Mouse (Mus musculus) liver, embryonic 16.5 days (tissue): Measurements from ENCODE around the gene Sobp. TPM values are rescaled to one million over a fixed set of nuclear protein-coding genes. Genes with fewer than 3 reads are reported as not detected.

Source experiments
- ATAC-seq: fragments of 200-750 bp; cut with Nextera tagmentation; 2 replicates; pipeline ENCODE4 v1.8.0; 2017; ENCODE audit warnings: low read depth, mild to moderate bottlenecking, moderate number of reproducible peaks, moderate library complexity
- H3K27ac ChIP-seq: fragments of 300-500 bp; sonication (generic); 2 replicates; pipeline ENCODE4 v1.5.1; 2014; ENCODE audit warnings: mild to moderate bottlenecking, low read length
- H3K27me3 ChIP-seq: fragments of 300-500 bp; sonication (generic); 2 replicates; pipeline ENCODE4 v1.6.1; 2014; ENCODE audit warnings: low read depth, low read length, mixed read lengths; ENCODE audit not compliant: control insufficient read depth, insufficient read depth
- H3K36me3 ChIP-seq: fragments of 300-500 bp; sonication (generic); 2 replicates; pipeline ENCODE4 v1.6.1; 2014; ENCODE audit warnings: mild to moderate bottlenecking; ENCODE audit not compliant: control insufficient read depth, insufficient read depth
- H3K4me1 ChIP-seq: fragments of 300-500 bp; sonication (generic); 2 replicates; pipeline ENCODE4 v1.6.1; 2014; ENCODE audit warnings: low read depth, low read length, mixed read lengths; ENCODE audit not compliant: control insufficient read depth
- H3K4me2 ChIP-seq: fragments of 300-500 bp; sonication (generic); 2 replicates; pipeline ENCODE4 v1.6.1; 2014; ENCODE audit warnings: low read depth, low read length, mixed read lengths
- H3K4me3 ChIP-seq: fragments of 300-500 bp; sonication (generic); 2 replicates; pipeline ENCODE4 v1.5.1; 2014; ENCODE audit warnings: low read depth, mild to moderate bottlenecking, low read length
- H3K9ac ChIP-seq: fragments of 300-500 bp; sonication (generic); 2 replicates; pipeline ENCODE4 v1.6.1; 2014; ENCODE audit warnings: low read depth, low read length
- H3K9me3 ChIP-seq: fragments of 300-500 bp; sonication (generic); replicated peaks from 2 replicates; pipeline ENCODE4 v1.6.1; 2016; ENCODE audit warnings: low read length; ENCODE audit not compliant: control insufficient read depth
- WGBS: fragments of 180-500 bp; shearing (Covaris S2); extraction: QIAGEN DNeasy Blood & Tissue Kit; methylation state at CpG from one replicate; pipeline ENCODE4 v1.1.7; 2014; ENCODE audit not compliant: insufficient replicate concordance; 5-methylcytosine and 5-hydroxymethylcytosine counted together
- polyA plus RNA-seq: library from polyadenylated mRNA; unstranded; fragments of >200 nt; fragmentation: Nextera tagmentation; extraction: Ambion mirVana; gene quantifications from 2 replicates; pipeline ENCODE4 v1.2.1, GENCODE M21; 2015

Sobp gene
- polyA plus RNA-seq, 1 experiment from 2014 or later = 0.02 TPM

DNA sequence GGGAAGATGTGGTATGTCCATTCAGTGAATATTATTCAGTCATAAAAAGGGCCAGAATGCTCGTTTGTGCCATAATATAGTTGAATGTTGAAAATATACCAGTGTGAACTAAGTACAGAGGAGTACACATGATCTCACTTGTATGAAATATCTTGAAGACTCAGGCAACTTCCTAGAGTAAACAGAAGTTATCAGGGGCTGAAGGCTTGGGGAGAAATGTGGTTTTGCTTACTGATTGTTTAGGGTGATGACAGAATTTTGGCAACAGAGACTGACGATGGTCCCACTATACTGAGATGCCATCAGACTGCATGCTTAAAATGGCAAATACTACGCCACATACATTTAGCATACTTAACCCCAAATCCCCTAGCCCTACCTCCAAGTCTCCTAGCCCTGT is 132.5 kb downstream of the Sobp start:
- no peak overlapping the region for H3K4me3 ChIP-seq
- H3K27ac ChIP-seq = no peak overlapping the region
- H3K9ac ChIP-seq = no peak overlapping the region
- no peak overlapping the region for H3K4me2 ChIP-seq
- no peaks in the 10 kb centered on the region for H3K4me1 ChIP-seq
- 39% methylated on average over 3 of the region's 3 CpGs for WGBS
- H3K36me3 ChIP-seq = no peaks in the 10 kb centered on the region
- H3K27me3 ChIP-seq = no peaks in the 10 kb centered on the region
- ATAC-seq = no peak
- H3K9me3 ChIP-seq = no peaks in the 10 kb centered on the region

GRCm38 (mm10) chr10:43037455-43037793 is 136.9 kb downstream of the Sobp start:
- no peak for ATAC-seq
- Histone ChIP-seq H3K4me1 (no peaks in the 10 kb centered on the region), H3K9me3 (no peaks in the 10 kb centered on the region), H3K27me3 (no peaks in the 10 kb centered on the region), H3K27ac (no peak overlapping the region), H3K9ac (no peak overlapping the region), H3K4me3 (no peak overlapping the region), H3K4me2 (no peak overlapping the region), H3K36me3 (no peaks in the 10 kb centered on the region)
- 42% methylated on average over 7 of the region's 7 CpGs for WGBS

DNA sequence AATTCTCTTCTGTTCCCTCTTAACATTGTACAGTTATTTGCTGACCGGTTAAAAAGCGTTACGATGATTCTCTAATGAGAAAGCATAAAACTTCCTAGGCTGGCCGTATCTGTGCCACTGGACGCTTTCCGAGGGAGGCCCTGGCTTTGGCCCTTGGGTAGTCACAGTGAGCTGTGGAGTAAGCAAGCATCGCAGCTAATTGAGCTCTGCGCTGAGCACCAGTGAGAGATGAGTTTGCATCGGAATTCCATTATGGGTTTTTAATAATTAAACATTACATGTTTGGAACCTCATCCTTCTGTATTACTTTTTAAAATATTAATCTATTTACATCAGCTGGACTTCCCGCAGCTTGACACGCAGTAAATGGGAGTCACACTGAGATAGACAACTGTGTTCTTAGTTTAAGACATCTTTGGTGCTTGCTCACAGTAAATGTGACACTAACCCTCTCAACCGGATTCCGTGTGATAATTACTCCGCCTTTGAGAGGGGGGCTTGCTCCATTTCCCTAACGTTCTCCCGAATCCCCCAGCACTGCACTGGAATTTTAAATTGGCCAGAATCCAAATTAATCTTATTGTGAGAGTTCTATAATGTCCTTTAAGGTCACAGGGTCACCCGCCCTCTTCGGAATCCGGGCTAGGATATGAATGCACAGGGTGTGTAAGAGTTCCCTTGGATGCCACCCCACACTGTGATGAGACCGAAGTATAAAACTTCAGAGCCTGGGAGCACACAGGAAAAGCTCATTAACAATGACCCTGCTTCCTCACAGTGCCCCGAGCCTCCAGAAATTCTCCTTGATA is 137.5 kb downstream of the Sobp start:
- no peak overlapping the region for H3K4me3 ChIP-seq
- ATAC-seq = no peak

DNA sequence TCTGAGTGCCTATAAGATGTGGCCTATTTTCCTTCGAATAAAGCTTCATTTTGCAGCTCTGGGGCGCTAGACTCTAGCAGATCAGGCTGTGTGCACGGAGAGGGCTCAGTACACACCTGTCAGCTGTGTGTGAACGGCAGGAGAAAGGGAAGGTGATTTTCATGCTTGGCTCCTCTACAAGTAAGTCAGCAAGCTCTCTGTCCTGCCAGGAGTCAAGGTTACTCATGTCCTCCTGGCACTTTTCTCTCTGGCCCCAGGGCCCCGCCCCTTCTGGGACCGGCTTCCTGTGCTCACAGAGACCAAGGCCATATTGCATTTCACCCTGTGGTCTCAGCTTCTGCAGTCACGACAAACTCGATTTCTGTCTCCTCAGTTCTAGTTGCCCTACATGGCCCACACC is 138.8 kb downstream of the Sobp start:
- Histone ChIP-seq H3K27me3 (no peaks in the 10 kb centered on the region), H3K4me3 (no peak overlapping the region), H3K4me2 (no peak overlapping the region), H3K27ac (no peak overlapping the region), H3K4me1 (no peaks in the 10 kb centered on the region), H3K36me3 (no peaks in the 10 kb centered on the region), H3K9me3 (no peaks in the 10 kb centered on the region), H3K9ac (no peak overlapping the region)
- ATAC-seq = no peak
- 43% methylated on average over 8 of the region's 8 CpGs for WGBS

More for the DNA sequence above, 137.5 kb downstream of the Sobp start:
- no peak overlapping the region for H3K4me2 ChIP-seq
- no peaks in the 10 kb centered on the region for H3K9me3 ChIP-seq
- no peak overlapping the region for H3K27ac ChIP-seq
- WGBS = 69% methylated on average over 21 of the region's 21 CpGs
- H3K27me3 ChIP-seq = no peaks in the 10 kb centered on the region
- no peaks in the 10 kb centered on the region for H3K36me3 ChIP-seq
- no peak overlapping the region for H3K9ac ChIP-seq
- no peaks in the 10 kb centered on the region for H3K4me1 ChIP-seq

DNA sequence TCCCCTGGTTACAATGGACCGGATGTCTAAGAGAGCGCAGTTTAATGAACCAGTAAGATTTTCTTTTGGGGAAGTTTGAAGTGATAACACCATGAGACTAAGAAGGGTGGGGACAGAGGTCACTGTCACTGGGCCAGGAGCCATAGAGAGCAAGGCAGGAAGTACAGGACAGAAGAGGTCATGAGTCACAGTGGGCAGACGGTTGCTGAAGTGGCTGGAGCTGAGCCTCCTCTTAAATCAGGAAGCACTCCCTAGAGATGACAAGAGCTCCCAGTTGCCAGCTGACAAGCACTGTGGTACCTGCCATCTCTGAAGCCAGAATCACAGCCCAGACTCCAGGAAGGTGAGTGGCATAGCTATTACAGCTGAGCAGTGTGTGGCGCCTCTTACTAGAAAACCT is 139.5 kb downstream of the Sobp start:
- ATAC-seq = 0 out of 2 replicates have a peak, but pooled peaks have one; percentile 37
- Histone ChIP-seq H3K4me1 (no peaks in the 10 kb centered on the region), H3K27ac (no peak overlapping the region), H3K9ac (no peak overlapping the region), H3K4me2 (no peak overlapping the region), H3K9me3 (no peaks in the 10 kb centered on the region), H3K36me3 (no peaks in the 10 kb centered on the region), H3K4me3 (no peak overlapping the region), H3K27me3 (no peaks in the 10 kb centered on the region)
- WGBS = 45% methylated on average over 4 of the region's 4 CpGs

GRCm38 (mm10) chr10:43033481-43034248 is 140.7 kb downstream of the Sobp start:
- no peak for ATAC-seq
- Histone ChIP-seq H3K4me3 (no peak overlapping the region), H3K4me1 (no peaks in the 10 kb centered on the region), H3K9ac (no peak overlapping the region), H3K4me2 (no peak overlapping the region), H3K9me3 (no peaks in the 10 kb centered on the region), H3K36me3 (no peaks in the 10 kb centered on the region), H3K27ac (no peak overlapping the region), H3K27me3 (no peaks in the 10 kb centered on the region)
- WGBS = 68% methylated on average over 15 of the region's 15 CpGs

DNA sequence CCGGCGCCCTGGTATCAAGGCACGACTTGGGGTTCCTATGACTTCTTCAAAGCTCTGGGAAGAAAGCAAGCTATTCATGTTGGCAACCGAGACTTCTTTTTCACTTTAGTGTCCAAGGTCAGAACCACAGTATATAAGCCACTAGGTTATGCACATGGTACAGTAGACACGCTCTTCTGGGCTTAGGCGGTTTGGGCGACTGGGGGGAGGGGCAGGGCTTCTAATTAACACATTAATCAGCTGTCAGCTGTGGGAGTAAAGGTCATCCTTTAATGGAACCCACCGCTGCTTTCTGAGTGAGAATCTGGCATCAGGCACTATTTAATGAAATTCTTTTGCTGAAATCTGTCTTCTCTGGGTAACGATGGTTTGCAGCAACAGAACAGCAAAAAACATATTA is 147.3 kb downstream of the Sobp start:
- H3K9ac ChIP-seq = no peak overlapping the region
- WGBS = 63% methylated on average over 9 of the region's 9 CpGs
- no peak overlapping the region for H3K27ac ChIP-seq
- no peak overlapping the region for H3K4me2 ChIP-seq
- no peaks in the 10 kb centered on the region for H3K4me1 ChIP-seq
- no peaks in the 10 kb centered on the region for H3K36me3 ChIP-seq
- ATAC-seq = no peak
- no peak overlapping the region for H3K4me3 ChIP-seq
- no peaks in the 10 kb centered on the region for H3K9me3 ChIP-seq
- peaks cover 17% of the 10 kb centered on the region for H3K27me3 ChIP-seq

DNA sequence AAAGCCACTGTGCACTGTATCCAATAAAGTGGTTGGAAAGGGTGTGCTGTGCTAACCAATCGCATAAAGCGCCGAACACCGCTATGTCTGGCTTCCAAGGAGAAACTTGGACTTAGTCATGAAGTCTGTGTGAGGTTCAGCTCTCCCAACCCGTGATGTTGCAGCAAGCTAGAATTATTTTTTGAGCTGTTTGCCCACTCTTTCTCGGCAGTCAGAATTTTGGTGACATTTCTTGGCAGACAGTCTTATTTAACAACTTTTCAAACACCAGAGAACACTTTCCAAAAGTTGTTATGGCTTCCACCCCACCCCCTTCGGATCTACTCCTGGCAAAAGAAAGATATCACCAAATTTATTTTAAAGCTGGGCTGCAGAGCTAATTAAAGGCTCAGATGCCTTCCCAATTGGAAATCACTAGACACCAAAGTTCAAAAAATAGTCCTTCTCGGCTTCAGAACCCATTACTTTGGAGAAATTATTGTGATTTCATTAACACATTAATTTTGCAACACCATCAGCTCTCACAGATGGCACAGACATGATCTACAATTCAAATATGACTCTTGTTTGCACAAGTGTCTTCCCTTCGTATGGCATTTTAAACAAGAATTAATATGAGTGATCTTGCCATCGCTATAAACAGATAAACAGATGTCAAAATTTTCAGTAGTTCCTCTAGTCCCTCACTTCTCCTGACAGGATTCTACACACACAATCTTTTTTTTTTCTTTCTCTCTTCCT is 150.7 kb downstream of the Sobp start:
- Histone ChIP-seq H3K27ac (no peak overlapping the region), H3K36me3 (no peaks in the 10 kb centered on the region), H3K4me2 (no peak overlapping the region), H3K9ac (no peak overlapping the region), H3K27me3 (peaks cover 45% of the 10 kb centered on the region), H3K4me1 (no peaks in the 10 kb centered on the region; the same call in none of the 2 replicates), H3K4me3 (no peak overlapping the region), H3K9me3 (no peaks in the 10 kb centered on the region)
- WGBS = 66% methylated on average over 10 of the region's 10 CpGs
- no peak for ATAC-seq
